Mouse (Mus musculus): ENCODE measurements around the gene Rfx4. TPM values are rescaled to one million over a fixed set of nuclear protein-coding genes. Genes with fewer than 3 reads are reported as not detected.

Gene Rfx4
- not detected for total RNA-seq (2022)

GRCm38 (mm10) chr10:84755786-84756203 lies at the start of gene Rfx4:
Rfx4 (plus strand) TSS chr10:84756062.
- no peak for DNase-seq (ENCODE audit: low spot score in 2 of 2)

- no peak for DNase-seq (ENCODE audit: low spot score in 2 of 2)
Observed at GRCm38 (mm10) chr10:84706543-84706942, 49.3 kb upstream of the Rfx4 start.

- DNase-seq (ENCODE audit: low spot score in 2 of 2), result no peak
Observed at GRCm38 (mm10) chr10:84707226-84707625, 48.6 kb upstream of the Rfx4 start.

- no peak for DNase-seq (ENCODE audit: low spot score in 2 of 2)
Observed at GRCm38 (mm10) chr10:84707752-84708530, 47.9 kb upstream of the Rfx4 start.

- DNase-seq (ENCODE audit: low spot score in 2 of 2), result no peak
Observed at GRCm38 (mm10) chr10:84710192-84710591, 45.7 kb upstream of the Rfx4 start.

GRCm38 (mm10) chr10:84710827-84711226 lies 45.0 kb upstream of the Rfx4 start:
- DNase-seq (ENCODE audit: low spot score in 2 of 2), result no peak

GRCm38 (mm10) chr10:84711479-84711878 lies 44.4 kb upstream of the Rfx4 start:
- DNase-seq (ENCODE audit: low spot score in 2 of 2), result no peak

- DNase-seq (ENCODE audit: low spot score in 2 of 2), result no peak
Observed at GRCm38 (mm10) chr10:84711940-84712339, 43.9 kb upstream of the Rfx4 start.

GRCm38 (mm10) chr10:84712532-84712931 lies 43.3 kb upstream of the Rfx4 start:
- no peak for DNase-seq (ENCODE audit: low spot score in 2 of 2)

GRCm38 (mm10) chr10:84713043-84713442 lies 42.8 kb upstream of the Rfx4 start:
- no peak for DNase-seq (ENCODE audit: low spot score in 2 of 2)

- no peak for DNase-seq (ENCODE audit: low spot score in 2 of 2)
Observed at GRCm38 (mm10) chr10:84715639-84716038, 40.2 kb upstream of the Rfx4 start.

GRCm38 (mm10) chr10:84716581-84716980 lies 39.3 kb upstream of the Rfx4 start:
- DNase-seq (ENCODE audit: low spot score in 2 of 2), result no peak

- no peak for DNase-seq (ENCODE audit: low spot score in 2 of 2)
Observed at GRCm38 (mm10) chr10:84722711-84723110, 33.2 kb upstream of the Rfx4 start.

- no peak for DNase-seq (ENCODE audit: low spot score in 2 of 2)
Observed at GRCm38 (mm10) chr10:84727005-84727404, 28.9 kb upstream of the Rfx4 start.

- DNase-seq (ENCODE audit: low spot score in 2 of 2), result no peak
Observed at GRCm38 (mm10) chr10:84727760-84728159, 28.1 kb upstream of the Rfx4 start.

GRCm38 (mm10) chr10:84730078-84730477 lies 25.8 kb upstream of the Rfx4 start:
- DNase-seq (ENCODE audit: low spot score in 2 of 2), result no peak

GRCm38 (mm10) chr10:84730956-84731355 lies 24.9 kb upstream of the Rfx4 start:
- no peak for DNase-seq (ENCODE audit: low spot score in 2 of 2)

- no peak for DNase-seq (ENCODE audit: low spot score in 2 of 2)
Observed at GRCm38 (mm10) chr10:84733511-84733910, 22.4 kb upstream of the Rfx4 start.

- no peak for DNase-seq (ENCODE audit: low spot score in 2 of 2)
Observed at GRCm38 (mm10) chr10:84754851-84755785, 744 bp upstream of the Rfx4 start.

GRCm38 (mm10) chr10:84756435-84757095 lies 703 bp downstream of the Rfx4 start:
- DNase-seq (ENCODE audit: low spot score in 2 of 2), result no peak

GRCm38 (mm10) chr10:84757426-84758199 lies 1.8 kb downstream of the Rfx4 start:
- no peak for DNase-seq (ENCODE audit: low spot score in 2 of 2)

All from gastrocnemius, adult 8-10 months (tissue).